Mouse (Mus musculus): Measurements from ENCODE around the gene Abcb11.

Abcb11 gene

GRCm38 (mm10) chr2:69188732-69189131 is 153.7 kb downstream of the Abcb11 start:
- DNase-seq (ENCODE audit: low spot score): no peak

Data from testis, postnatal 10 days (tissue).